Comparison of ENCODE assay signal across 17 mouse cellular contexts in the genomic region with DNA sequence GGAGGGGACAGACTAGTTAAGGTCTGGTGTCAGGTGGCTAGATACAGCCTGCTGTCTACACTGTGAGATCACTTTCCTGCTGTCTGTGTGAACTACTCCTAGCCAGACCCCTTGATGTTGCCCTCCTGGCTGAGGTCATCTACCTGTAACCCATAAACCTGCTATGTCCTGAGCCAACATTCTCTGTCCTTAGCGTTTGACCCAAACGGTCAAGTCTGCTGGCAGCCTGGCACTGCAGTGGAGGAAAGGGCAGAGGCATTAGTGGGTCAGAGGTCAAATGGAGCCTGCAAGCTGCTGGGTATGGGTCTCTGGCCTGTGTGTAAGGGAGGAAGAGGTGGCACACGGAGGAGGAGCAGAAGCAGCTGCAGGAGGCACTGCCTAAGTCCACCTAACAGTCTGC. TPM values are rescaled to one million over a fixed set of nuclear protein-coding genes. Genes with fewer than 3 reads are reported as not detected.
DNase-seq lines count a peak whose midpoint lies in the region; ATAC-seq and TF ChIP-seq lines count a peak whose summit lies in the region.
"Had no signal": no experiment of that assay in that cellular context is flagged by ENCODE, and none has a peak within 500 bp of the region (broad histone marks: within the 10 kb centered on the region; RNA-seq: fewer than 3 reads in every experiment).

No protein-coding gene starts in this region.

- no peak for TF ChIP-seq POLR2A in heart, adult 2 months (IDR thresholded peaks at IDR 0.05; ENCODE audit: insufficient read depth, low read depth, low read length)
- no peak for TF ChIP-seq POLR2A in thymus, adult 2 months (IDR thresholded peaks at IDR 0.05; ENCODE audit: control insufficient read depth, extremely low read depth, insufficient read depth, low read length, poor library complexity)

- peak overlapping the region; percentile 44; the same call in 1 of the 2 replicates for H3K27ac ChIP-seq in heart, embryonic 16.5 days (ENCODE audit: low read length)
- H3K27ac ChIP-seq in heart, adult 2 months: no peak overlapping the region
- H3K27ac ChIP-seq in kidney, embryonic 15.5 days: no peak overlapping the region
- peak overlapping the region; percentile 98 for H3K27ac ChIP-seq in thymus, adult 2 months (ENCODE audit: control insufficient read depth, insufficient read depth, low read length)
- H3K27ac ChIP-seq: embryonic facial prominence, embryonic 10.5 days; forebrain, embryonic 13.5 days; heart, embryonic 13.5 days; layer of hippocampus, adult 2 months; limb, embryonic 12.5 days; midbrain, embryonic 12.5 days had no signal

- no peak overlapping the region for H3K4me2 ChIP-seq in heart, embryonic 16.5 days (ENCODE audit: low read depth, low read length)
- H3K4me2 ChIP-seq in kidney, embryonic 15.5 days: no peak overlapping the region
- H3K4me2 ChIP-seq: forebrain, embryonic 13.5 days; heart, embryonic 13.5 days; limb, embryonic 12.5 days; midbrain, embryonic 12.5 days had no signal

- no peak for TF ChIP-seq EP300 in heart, adult 2 months (IDR thresholded peaks at IDR 0.05; ENCODE audit: insufficient read depth, low read depth, low read length)

- peaks cover 21% of the 10 kb centered on the region for H3K4me1 ChIP-seq in heart, embryonic 16.5 days (ENCODE audit: control insufficient read depth, insufficient read depth, low read length)
- peaks cover 12% of the 10 kb centered on the region for H3K4me1 ChIP-seq in heart, adult 2 months (ENCODE audit: control insufficient read depth, insufficient read depth, low read length)
- peaks cover 49% of the 10 kb centered on the region for H3K4me1 ChIP-seq in kidney, embryonic 15.5 days
- peaks cover 76% of the 10 kb centered on the region for H3K4me1 ChIP-seq in thymus, adult 2 months (replicated peaks; ENCODE audit: control insufficient read depth, insufficient read depth, low read length)

- intact Hi-C loops in heart, adult 2 months (cut with DNase I): no loop called here
- intact Hi-C loops in left cerebral cortex, postnatal 25 days (cut with DNase I): no loop called here

- no peak for TF ChIP-seq CTCF in heart, adult 2 months (IDR thresholded peaks at IDR 0.05)
- no peak for TF ChIP-seq CTCF in thymus, adult 2 months (IDR thresholded peaks at IDR 0.05; ENCODE audit: borderline replicate concordance, control insufficient read depth, extremely low read depth, insufficient read depth, low read length, poor library complexity)

- no peaks in the 10 kb centered on the region for H3K36me3 ChIP-seq in heart, embryonic 16.5 days (ENCODE audit: control insufficient read depth, insufficient read depth)
- no peaks in the 10 kb centered on the region for H3K36me3 ChIP-seq in heart, adult 2 months (ENCODE audit: control insufficient read depth, insufficient read depth, low read length)
- H3K36me3 ChIP-seq in kidney, embryonic 15.5 days: peaks cover 6% of the 10 kb centered on the region
- no peaks in the 10 kb centered on the region for H3K36me3 ChIP-seq in thymus, adult 2 months (ENCODE audit: control insufficient read depth, insufficient read depth, low read length)

- H3K27me3 ChIP-seq in heart, embryonic 16.5 days (ENCODE audit: control insufficient read depth, insufficient read depth, low read length): no peaks in the 10 kb centered on the region
- H3K27me3 ChIP-seq in heart, adult 2 months (ENCODE audit: control insufficient read depth, insufficient read depth, low read length): no peaks in the 10 kb centered on the region
- H3K27me3 ChIP-seq in kidney, embryonic 15.5 days: no peaks in the 10 kb centered on the region
- no peaks in the 10 kb centered on the region for H3K27me3 ChIP-seq in thymus, adult 2 months (ENCODE audit: control insufficient read depth, insufficient read depth, low read length)
- H3K27me3 ChIP-seq: forebrain, embryonic 13.5 days; heart, embryonic 13.5 days; limb, embryonic 12.5 days; midbrain, embryonic 12.5 days had no signal

- H3K9ac ChIP-seq in heart, embryonic 16.5 days (ENCODE audit: low read length): no peak overlapping the region
- H3K9ac ChIP-seq in heart, adult 2 months (ENCODE audit: low read depth, low read length): no peak overlapping the region
- no peak overlapping the region for H3K9ac ChIP-seq in kidney, embryonic 15.5 days
- H3K9ac ChIP-seq: forebrain, embryonic 13.5 days; heart, embryonic 13.5 days; limb, embryonic 12.5 days; midbrain, embryonic 12.5 days had no signal

- no peak for DNase-seq in heart, adult 2 months
- DNase-seq in kidney, postnatal 25 days: peak; percentile 48 to 81
- DNase-seq in thymus, adult 2 months: no peak
- DNase-seq in thymus, postnatal 4 days: no peak
- no peak for DNase-seq in left cerebral cortex, postnatal 25 days (ENCODE audit: low spot score in 2 of 2)
- DNase-seq: cerebellum, adult 11-12 months; gastrocnemius, postnatal 25 days; lung, adult 18-20 months; right cerebral cortex, postnatal 14 days had no signal

- ATAC-seq in heart, embryonic 16.5 days (replicated peaks; ENCODE audit: extremely low read depth, insufficient read depth, low FRiP score): no peak
- no peak for ATAC-seq in kidney, embryonic 15.5 days (replicated peaks; ENCODE audit: low FRiP score)
- ATAC-seq: forebrain, embryonic 13.5 days had no signal

- 70% methylated on average over 3 of the region's 3 CpGs for WGBS in heart, embryonic 16.5 days
- WGBS in heart, adult 2 months: 62% methylated on average over 3 of the region's 3 CpGs
- 54% methylated on average over 3 of the region's 3 CpGs for WGBS in kidney, embryonic 15.5 days
- WGBS in thymus, adult 2 months: 50% methylated on average over 3 of the region's 3 CpGs

- no peak overlapping the region for H3K4me3 ChIP-seq in heart, embryonic 16.5 days (ENCODE audit: low read length)
- H3K4me3 ChIP-seq in heart, adult 2 months: no peak overlapping the region
- H3K4me3 ChIP-seq in kidney, embryonic 15.5 days (replicated peaks): no peak overlapping the region
- H3K4me3 ChIP-seq in thymus, adult 2 months (ENCODE audit: control insufficient read depth, insufficient read depth, low read length): no peak overlapping the region
- H3K4me3 ChIP-seq: embryonic facial prominence, embryonic 10.5 days; forebrain, embryonic 13.5 days; heart, embryonic 13.5 days; layer of hippocampus, adult 2 months; limb, embryonic 12.5 days; midbrain, embryonic 12.5 days had no signal

- 0 out of 2 replicates have a peak, but pooled peaks cover 3% of the 10 kb centered on the region for H3K9me3 ChIP-seq in heart, embryonic 16.5 days (replicated peaks; ENCODE audit: control insufficient read depth, low read length)
- no peaks in the 10 kb centered on the region for H3K9me3 ChIP-seq in kidney, embryonic 15.5 days (replicated peaks)
- H3K9me3 ChIP-seq: forebrain, embryonic 13.5 days; heart, embryonic 13.5 days; limb, embryonic 12.5 days; midbrain, embryonic 12.5 days had no signal

- peaks cover 3% of the 10 kb centered on the region; the same call in 1 of the 2 replicates for H3K79me2 ChIP-seq in heart, adult 2 months (replicated peaks; ENCODE audit: control insufficient read depth, insufficient read depth, low read length)

RNA-seq across cellular contexts. Expression of gene Galnt2, which starts 41.6 kb away (rescaled TPM):
- 32.9 and 35.6 TPM in 2 replicates for polyA plus RNA-seq in heart, embryonic 16.5 days (2015; fragmentation: Nextera tagmentation; extraction: Ambion mirVana)
- total RNA-seq in heart, adult 2 months (2021): 10 to 100 TPM; 35.2 to 42.9 TPM
- 3.7 and 8.8 TPM in 2 replicates for polyA plus RNA-seq in heart, adult 2 months (2012; rRNA removed)
- 47.6 and 49.0 TPM in 2 replicates for polyA plus RNA-seq in kidney, embryonic 15.5 days (2015; fragmentation: Nextera tagmentation; extraction: Ambion mirVana)
- polyA plus RNA-seq in thymus, adult 2 months (2012; rRNA removed): 22.2 and 29.0 TPM in 2 replicates
- 10 to 100 TPM; 41.0 to 59.6 TPM for total RNA-seq in left cerebral cortex, postnatal 25 days (2021)

Comparison
In these comparisons a context has a peak if more than half of its experiments do, and no peak if none do; other contexts are left out.
1. H3K27ac ChIP-seq: peak in heart, embryonic 16.5 days (single experiment) and thymus, adult 2 months (single experiment); none in heart, adult 2 months (single experiment) and kidney, embryonic 15.5 days (single experiment).
2. DNase-seq: peak in kidney, postnatal 25 days (2 of 2); none in heart, adult 2 months (0 of 2), thymus, adult 2 months (single experiment), thymus, postnatal 4 days (single experiment) and left cerebral cortex, postnatal 25 days (0 of 2).